Mouse (Mus musculus): ENCODE data around the gene Phc2.
A peak's percentile ranks its signal among the peaks of the same experiment; 100 is the strongest.

Gene Phc2

DNA sequence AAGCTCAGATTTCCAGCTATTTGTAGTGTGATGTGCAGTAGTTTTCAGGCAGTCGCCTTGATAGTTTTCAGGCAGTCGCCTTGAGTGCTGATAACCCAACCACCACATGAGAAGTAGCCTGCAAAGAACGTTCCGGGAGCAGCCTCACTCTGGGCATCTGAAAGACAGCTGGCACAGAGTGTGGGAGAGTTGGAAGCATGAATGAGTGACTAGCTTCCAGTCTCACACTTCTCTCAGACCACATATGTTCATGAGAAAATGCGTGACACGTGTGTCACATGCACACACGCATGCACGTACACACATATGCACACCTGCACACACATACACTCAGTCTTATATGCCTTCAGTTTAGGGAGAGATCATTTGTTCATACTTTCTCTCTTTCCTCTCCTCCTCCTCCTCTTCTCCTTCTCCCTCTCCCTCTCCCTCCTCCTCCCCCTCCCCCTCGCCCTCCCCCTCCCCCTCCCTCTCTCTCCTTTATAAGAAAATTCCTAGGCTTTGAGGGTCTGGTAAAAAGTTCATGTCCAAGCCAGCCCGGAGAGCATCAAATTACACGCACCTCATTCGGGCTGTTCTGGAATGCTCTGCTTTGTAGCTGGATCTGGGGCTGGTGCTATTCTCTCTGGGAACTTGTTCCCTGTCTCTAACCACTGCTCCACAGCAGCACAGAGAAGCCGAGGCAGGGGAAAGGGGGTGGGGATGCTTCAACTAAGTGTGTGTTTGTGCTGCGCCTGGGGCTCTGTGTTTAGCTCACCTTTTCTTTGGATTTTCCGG, 37.8 kb downstream of the Phc2 start:
- DNase-seq (ENCODE audit: low spot score), result no peak

- peak; percentile 32 for DNase-seq (ENCODE audit: low spot score)
Observed at GRCm38 (mm10) chr4:128693207-128693606, 38.7 kb downstream of the Phc2 start.

DNA sequence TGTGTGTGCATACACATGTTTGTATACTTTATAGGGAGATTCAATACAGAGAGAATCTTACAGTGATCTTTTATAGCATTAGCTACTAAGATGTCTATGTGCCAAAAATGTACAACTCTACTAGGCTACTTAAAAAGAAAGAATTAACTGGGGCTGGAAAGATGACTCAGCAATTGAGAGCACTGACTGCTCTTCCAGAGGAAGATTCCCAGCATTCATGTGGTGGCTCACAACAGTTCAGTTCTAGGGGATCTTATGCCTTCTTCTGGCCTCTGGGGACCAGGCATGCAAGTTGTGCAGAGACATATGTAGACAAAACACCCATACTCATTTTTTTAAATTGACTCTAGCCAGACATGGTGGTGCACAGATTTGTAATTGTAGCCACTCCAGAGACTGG, 39.8 kb downstream of the Phc2 start:
- DNase-seq (ENCODE audit: low spot score), result no peak

DNA sequence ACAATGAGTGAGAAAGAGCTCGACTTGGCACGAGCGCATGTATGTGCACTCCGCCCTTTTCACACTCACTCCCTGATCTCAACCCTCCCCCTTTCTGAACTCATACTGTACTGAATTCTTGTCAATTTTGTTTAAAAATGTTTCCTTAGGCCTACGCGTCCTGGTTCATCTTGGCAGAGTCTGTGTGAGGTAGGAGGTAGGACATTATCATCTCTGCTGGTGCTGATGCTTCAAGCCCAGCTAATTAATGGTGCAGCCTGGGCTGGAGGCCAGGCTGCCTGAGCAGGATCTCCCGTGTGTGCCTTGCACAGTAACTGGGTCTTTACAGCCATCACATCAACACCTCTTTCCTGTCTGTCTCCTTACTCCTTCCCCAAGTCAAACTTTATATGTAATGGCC, 40.6 kb downstream of the Phc2 start:
- DNase-seq (ENCODE audit: low spot score), result no peak

DNA sequence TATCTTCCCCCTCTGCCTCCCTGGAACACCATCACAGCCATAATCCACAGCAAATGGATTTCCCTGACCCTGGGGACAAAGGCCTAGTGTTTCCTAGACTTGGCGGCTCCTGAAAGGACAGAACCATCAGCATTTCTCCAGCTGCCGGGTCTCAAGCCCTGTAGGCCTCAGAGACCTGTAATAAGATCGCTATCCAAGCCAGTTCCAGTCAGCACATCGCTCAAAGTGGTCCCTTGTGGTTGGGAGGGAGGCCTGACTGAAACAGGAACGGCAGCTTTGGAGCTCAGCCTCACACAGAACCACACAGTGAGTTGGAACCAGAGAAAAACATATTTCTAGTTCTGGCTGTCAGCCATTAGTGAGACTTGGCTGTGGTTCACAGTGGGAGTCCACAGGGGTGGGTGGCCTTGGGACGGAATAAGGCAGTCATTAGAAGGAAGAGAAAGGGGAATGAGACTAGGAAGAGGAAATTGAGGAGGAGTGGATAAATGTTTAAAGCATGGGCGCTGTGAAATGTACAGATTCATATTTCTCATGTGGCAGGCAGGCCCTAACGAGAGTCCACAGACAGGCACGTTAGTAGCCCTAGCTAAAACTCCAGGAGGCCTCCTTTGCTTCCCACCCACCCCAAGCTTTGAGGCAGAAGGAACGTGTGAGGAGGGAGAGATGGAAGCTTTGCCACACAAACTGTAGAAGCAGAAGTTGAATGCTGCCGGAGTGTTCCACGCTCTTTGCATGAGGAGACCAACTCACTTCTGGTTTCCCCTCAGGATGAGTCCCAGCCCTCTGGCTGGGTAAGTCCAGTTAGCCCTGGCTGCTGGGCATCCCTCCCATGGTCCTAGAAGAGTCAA, 43.7 kb downstream of the Phc2 start:
- DNase-seq (ENCODE audit: low spot score), result no peak

DNA sequence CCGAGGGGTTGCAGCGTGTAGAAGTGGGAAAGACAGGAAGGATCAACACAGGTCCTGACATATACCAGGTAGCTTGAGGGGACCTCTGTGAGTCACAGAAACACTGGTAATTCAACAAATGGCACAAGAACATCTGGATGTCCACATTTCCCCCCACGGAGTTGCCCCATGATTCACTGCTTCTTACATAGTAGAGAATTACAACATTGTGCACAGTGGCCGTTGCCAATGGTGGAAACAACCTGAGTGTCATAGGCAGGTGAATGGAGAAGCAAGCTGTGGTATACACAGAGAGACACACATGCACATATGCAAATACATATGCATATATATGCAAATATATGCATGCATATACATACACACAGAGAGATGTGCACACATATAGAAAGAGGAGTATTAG, 45.4 kb downstream of the Phc2 start:
- DNase-seq (ENCODE audit: low spot score), result no peak

DNA sequence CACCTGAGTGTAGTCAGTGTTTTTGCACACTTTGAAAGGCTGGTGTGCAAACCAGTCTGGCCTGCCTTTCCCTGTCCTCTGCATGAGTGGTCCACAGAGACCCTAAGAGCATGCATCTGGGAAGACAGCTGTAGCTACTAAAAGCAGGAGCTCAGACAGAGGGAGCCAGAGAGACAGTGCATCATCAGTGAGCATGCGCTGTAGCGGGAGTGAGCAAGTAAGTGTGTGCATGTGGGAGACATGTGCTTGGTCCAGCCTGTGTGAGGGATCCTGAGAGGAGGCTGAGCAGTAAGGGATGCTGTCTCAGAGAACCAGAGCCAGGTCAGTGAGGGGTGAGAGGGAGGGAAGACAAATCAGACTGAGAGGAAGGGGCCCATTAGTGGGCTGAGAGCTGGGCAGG, 46.0 kb downstream of the Phc2 start:
- DNase-seq (ENCODE audit: low spot score), result no peak

DNA sequence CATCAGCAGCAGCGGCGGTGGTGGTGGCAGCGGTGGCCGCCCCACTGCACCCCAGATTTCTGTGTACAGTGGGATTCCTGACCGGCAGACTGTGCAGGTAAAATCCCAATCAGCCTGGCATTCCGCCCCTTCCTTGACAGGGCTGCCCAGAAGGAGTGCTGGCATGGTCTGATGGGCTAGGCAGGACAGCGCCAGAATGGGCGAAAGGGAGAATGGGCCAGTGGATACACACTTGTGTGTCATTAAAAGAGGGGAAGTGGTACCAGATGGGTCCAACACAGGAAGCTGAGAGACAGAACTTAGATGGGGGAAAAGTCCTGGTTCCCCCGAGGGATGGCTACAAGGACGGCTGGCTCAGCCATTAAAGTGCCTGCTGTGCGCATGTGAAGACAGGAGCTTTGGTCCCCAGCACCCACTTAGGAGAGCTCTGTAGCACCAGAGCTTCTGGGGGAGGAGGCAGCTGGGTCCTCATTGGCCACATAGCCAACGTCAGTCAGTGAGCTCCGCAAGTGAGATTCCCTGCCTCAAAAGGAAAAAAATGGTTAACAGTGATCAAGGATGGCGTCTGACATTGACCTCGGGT, 50.7 kb downstream of the Phc2 start:
- DNase-seq (ENCODE audit: low spot score), result no peak

DNA sequence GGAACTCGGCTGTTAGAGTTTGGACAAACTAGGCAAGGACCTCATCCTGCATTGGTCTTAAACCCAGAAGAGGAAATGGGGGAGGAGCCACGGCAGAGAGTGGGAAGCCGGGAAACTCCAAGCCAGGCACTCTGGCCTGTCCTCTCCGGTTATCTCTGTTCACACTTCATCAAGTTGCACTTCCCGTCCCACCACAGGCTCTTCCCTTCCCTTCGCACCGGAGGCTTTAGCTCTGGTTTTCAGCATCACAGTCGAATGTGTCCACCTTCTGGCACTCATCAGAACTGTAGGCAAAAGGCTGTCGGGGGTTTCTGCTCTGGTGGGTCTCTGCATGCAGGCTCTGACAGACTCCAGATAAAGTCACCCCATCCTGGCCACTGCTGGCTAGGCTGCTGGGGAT, 52.1 kb downstream of the Phc2 start:
- DNase-seq (ENCODE audit: low spot score), result no peak

DNA sequence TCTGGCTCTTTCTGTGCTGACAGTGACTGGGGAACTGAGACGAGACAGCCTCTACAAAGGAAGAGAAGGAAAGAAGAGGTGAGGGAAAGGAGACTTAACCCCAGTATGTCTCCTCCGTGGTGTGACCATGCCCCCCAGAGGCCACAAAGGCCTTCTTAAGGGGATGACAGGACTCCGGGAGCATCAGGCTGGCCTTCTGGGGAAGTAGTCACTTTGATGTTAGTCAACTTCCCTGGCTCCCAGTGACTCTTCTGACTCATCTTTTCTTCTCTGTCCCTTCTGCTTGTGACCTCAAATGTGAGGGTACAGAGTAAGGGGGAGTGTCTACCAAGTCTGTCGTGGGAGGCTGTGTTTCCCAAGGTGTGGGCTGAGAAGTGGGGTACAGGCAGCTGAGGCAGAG, 52.9 kb downstream of the Phc2 start:
- no peak for DNase-seq (ENCODE audit: low spot score)

- no peak for DNase-seq (ENCODE audit: low spot score)
Observed at GRCm38 (mm10) chr4:128709061-128709780, 54.7 kb downstream of the Phc2 start.

- DNase-seq (ENCODE audit: low spot score), result no peak
Observed at GRCm38 (mm10) chr4:128709781-128710166, 55.3 kb downstream of the Phc2 start.

DNA sequence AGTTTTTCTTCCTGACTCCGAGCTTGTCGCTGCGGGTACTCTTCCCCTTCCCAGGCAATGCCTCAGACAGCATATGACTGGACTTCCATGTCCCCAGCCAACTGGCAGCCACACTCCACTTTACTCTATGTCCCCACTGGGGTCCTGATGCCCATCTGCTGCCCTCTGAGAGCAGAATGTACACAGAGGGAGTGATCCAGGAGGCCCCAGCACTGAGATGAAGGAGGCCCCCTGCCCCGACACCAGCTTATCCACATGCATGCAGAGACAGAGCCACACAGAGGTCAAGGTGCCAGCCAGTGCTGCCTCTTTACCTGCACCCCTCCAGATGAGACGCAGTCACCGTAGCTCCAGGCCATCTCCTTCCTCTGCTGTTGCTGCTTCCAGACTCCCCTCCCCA, 55.8 kb downstream of the Phc2 start:
- DNase-seq (ENCODE audit: low spot score), result no peak

DNA sequence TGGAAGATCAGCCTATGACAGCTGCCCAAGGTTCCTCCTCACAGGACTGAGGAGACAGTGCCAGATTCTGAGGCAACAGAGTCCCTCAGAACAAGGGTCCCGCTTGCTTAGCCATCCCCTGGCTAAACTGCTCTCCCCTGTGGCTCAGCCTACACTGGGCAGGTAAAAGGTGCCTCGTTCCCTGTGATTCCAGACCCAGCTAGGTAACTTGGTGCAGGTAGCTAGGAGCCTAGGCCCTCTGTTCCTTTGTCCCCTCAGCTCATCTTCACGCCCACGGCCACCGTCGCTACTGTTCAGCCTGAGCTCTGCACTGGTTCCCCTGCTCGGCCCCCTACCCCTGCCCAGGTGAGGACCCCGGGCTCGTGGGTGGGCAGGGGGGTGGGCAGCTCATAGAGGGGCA, 56.3 kb downstream of the Phc2 start:
- DNase-seq (ENCODE audit: low spot score), result no peak

GRCm38 (mm10) chr4:128711455-128712135, 57.1 kb downstream of the Phc2 start:
- peak; percentile 92 for DNase-seq (ENCODE audit: low spot score)

DNA sequence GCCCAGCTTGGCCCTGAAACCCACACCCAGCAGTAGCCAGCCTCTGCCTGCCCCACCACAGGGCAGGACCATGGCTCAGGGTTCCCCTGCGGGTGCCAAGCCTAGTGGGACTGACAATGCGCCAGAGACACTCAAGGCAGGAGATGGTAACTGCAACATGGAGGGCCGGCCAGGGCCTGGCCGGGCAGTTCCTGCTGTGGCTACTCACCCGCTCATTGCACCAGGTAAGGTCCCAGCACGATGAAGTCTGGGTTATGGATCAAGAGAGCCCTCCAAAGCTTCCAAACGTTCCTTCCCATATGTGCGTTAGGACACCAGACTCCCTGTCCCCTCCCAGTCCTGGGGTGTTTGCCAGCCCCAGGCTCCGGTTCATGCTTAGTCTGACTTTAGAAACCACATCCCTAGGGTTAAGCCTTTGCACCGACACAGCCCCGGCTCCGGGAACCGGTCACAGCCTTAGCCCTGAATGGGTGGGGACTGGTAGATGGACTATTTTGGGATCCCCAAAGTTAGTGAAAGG, 57.7 kb downstream of the Phc2 start:
- no peak for DNase-seq (ENCODE audit: low spot score)

DNA sequence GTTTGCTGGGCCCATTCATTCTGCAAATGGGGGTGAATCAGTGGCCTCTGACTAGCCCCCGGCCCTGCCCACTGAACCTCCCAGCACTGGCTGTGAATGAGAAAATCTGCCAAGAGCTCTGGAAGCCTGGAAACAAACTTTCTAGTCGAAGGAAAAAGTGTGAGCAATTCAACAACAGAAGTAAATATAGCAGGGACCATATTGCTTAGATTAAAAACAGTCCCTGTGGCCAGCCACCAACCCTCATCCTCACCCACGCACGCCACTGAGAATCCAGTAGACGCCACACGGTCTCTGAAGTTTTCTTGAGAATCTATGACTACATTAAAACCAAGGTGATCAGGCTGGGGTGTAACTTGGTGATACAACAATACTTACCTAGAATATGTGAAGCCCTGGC, 58.4 kb downstream of the Phc2 start:
- no peak for DNase-seq (ENCODE audit: low spot score)

DNA sequence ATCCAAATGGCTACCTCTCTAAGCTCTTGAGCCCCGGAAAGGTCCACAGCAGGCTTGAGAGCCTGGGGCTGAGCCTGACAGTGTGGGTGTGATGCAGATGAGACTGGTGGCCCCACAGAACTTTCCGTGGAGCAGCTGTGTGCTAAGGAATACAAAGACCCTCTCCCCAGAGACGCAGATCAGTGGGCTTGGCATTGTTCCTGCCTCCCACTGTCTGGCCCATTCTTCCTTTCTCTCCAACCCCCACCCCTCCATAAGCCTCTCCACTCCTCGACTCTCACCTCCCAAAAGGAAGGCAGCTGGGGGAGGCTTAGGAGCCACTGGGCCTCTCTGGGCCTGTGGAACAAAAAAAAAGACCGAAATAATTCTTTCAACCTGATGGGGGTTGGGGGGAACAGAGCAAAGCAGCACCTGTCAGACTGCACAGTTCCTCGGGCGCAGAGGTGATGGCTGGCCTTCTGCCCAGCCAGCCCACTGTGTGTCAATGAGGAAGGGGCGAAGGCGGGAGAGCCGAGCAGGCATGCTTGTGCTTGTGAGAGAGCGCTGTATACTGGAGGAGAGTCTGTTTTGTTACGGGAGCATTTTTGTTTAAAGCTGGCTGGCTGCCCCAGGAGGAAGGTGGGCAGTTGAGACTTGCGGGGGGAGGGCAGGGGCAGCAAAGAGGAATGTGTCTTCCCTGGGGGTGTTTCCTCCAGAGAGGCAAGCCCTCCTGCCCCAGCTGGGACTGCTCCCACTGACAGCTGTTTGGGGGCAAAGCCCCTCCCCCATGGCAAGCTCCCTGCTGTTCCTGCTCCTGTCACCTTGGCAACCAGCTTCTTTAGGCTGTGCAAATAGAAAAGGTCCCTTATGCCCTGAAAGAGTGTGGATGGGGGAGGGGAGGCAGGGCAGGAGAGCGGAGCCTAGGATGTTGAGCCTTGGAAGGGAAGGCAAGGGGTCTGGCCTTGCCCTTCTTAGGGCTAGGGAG, 61.0 kb downstream of the Phc2 start:
- no peak for DNase-seq (ENCODE audit: low spot score)

- no peak for DNase-seq (ENCODE audit: low spot score)
Observed at GRCm38 (mm10) chr4:128716279-128716678, 61.8 kb downstream of the Phc2 start.

DNA sequence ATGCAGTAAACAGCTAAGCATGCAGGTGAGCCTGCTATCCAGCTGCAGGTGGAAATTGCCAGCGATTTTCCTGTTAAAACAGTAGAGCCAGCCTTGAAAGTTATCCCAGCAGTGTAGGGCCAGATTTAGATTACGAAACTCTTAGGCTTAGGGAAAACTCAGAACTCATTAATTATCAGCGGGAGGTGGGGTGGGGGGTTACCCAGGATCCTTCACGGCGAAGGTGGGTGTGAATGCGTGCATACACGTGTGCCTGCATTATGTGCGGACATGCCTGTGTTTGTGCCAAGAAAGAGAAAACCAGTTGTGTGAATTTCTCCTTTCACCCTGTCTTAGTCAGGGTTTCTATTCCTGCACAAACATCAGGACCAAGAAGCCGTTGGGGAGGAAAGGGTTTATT, 62.2 kb downstream of the Phc2 start:
- no peak for DNase-seq (ENCODE audit: low spot score)
